Mouse (Mus musculus) kidney, postnatal 36 days (tissue): ENCODE results near the gene Eif2b2.

Experiments used
- DNase-seq, 2 experiments: peaks; one replicate each; pipeline ENCODE4 v3.0.0; 2021 to 2022; ENCODE audit warnings: mixed read lengths in 2 of 2

Eif2b2 gene

GRCm38 (mm10) chr12:85257008-85257639, 37.8 kb downstream of the Eif2b2 start:
- peak in 1 of 2 experiments; percentile 28 for DNase-seq

- DNase-seq, result no peak
Measured at GRCm38 (mm10) chr12:85262489-85262888, 43.2 kb downstream of the Eif2b2 start.

- DNase-seq, result no peak
Measured at GRCm38 (mm10) chr12:85263190-85263589, 43.9 kb downstream of the Eif2b2 start.

- DNase-seq, result no peak
Measured at GRCm38 (mm10) chr12:85264531-85264930, 45.2 kb downstream of the Eif2b2 start.

GRCm38 (mm10) chr12:85264940-85265339, 45.7 kb downstream of the Eif2b2 start:
- no peak for DNase-seq

GRCm38 (mm10) chr12:85266248-85266647, 47.0 kb downstream of the Eif2b2 start:
- no peak for DNase-seq

- no peak for DNase-seq
Measured at GRCm38 (mm10) chr12:85269821-85270220, 50.5 kb downstream of the Eif2b2 start.

GRCm38 (mm10) chr12:85270319-85270718, 51.0 kb downstream of the Eif2b2 start, which contains the start of gene Mlh3:
Gene Mlh3, minus strand, starts transcription at chr12:85270599.
- peak; percentile 89 to 95 for DNase-seq

GRCm38 (mm10) chr12:85271132-85271842, 52.0 kb downstream of the Eif2b2 start:
- DNase-seq, result no peak

- no peak for DNase-seq
Measured at GRCm38 (mm10) chr12:85271843-85272206, 52.5 kb downstream of the Eif2b2 start.

- no peak for DNase-seq
Measured at GRCm38 (mm10) chr12:85273508-85273907, 54.2 kb downstream of the Eif2b2 start.
